Mouse (Mus musculus): ENCODE results near the gene Csnk1g2. TPM values are rescaled to one million over a fixed set of nuclear protein-coding genes. Genes with fewer than 3 reads are reported as not detected.

The Csnk1g2 gene
- 100 to 1,000 TPM; 214 to 250 (median 240) TPM for total RNA-seq (2022)

- peak in 1 of 2 experiments; percentile 61 for DNase-seq (ENCODE audit: low spot score in 2 of 2)
These were observed at the start of gene Csnk1g2 for GRCm38 (mm10) chr10:80622661-80623456. TSS of gene Csnk1g2 (plus strand) at chr10:80622838.

- DNase-seq (ENCODE audit: low spot score in 2 of 2), result no peak
These were observed 48.7 kb upstream of the Csnk1g2 start for GRCm38 (mm10) chr10:80573944-80574343.

DNA sequence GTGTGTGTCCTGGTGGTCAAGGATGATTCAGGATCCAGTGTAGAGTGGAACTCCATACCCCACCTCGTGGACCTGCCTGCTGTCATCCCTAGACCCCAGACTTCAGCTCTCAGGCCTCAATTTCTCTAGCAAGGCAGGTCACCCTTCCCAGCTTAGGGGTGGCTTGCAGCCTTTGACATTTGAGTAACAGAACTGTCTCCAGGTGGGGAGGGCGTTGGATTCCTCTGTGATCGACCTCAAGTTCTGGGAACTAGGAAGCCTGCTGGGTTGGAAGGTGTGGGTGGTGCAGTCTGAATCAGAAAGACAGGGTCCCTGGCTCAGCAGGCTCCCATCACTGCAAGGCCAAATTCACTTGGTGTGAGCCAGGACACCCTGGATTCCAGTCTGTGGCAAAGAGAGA is 47.7 kb upstream of the Csnk1g2 start:
- DNase-seq (ENCODE audit: low spot score in 2 of 2), result no peak

- no peak for DNase-seq (ENCODE audit: low spot score in 2 of 2)
These were observed 46.7 kb upstream of the Csnk1g2 start for GRCm38 (mm10) chr10:80575925-80576324.

DNA sequence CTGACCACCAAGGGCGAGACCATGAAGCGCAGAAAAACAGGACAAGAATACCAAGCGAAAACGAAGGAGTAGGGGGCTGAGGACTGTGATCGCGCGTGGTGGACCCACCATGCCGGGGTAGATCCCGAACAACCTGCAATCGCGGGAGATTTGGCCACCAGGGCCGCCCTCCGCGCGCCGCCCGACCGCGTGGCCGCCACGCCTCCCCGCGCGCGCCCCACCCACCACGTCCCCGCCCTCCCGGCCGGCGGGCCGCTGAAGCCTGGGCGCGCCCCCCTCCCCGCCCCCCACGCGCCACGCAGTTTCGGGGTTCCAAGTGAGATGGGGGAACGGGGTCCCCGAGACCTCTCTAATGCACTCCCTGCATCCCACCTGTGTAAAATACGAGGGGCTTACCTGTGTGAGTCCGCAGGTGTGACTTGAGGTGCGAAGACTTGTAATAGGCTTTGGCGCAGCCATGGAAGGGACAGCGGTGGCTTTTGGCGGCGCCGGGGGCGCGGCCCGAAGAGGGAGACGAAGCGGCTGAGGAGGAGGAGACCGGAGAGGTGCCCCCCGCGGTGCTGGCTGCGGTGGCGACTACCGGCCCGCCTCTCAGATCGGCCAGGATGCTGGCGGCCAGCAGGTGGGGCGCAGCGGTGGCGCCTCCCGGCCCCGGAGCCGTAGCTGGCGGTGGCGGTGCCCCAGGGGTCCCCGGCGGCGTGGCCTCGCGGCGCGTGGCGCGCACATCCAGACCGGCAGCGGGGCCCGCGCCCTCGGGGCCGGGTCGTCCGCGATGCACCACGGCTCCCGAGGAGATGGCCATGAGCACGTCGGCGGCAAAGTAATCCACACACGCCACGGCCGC is 46.1 kb upstream of the Csnk1g2 start:
- DNase-seq (ENCODE audit: low spot score in 2 of 2), result no peak

DNA sequence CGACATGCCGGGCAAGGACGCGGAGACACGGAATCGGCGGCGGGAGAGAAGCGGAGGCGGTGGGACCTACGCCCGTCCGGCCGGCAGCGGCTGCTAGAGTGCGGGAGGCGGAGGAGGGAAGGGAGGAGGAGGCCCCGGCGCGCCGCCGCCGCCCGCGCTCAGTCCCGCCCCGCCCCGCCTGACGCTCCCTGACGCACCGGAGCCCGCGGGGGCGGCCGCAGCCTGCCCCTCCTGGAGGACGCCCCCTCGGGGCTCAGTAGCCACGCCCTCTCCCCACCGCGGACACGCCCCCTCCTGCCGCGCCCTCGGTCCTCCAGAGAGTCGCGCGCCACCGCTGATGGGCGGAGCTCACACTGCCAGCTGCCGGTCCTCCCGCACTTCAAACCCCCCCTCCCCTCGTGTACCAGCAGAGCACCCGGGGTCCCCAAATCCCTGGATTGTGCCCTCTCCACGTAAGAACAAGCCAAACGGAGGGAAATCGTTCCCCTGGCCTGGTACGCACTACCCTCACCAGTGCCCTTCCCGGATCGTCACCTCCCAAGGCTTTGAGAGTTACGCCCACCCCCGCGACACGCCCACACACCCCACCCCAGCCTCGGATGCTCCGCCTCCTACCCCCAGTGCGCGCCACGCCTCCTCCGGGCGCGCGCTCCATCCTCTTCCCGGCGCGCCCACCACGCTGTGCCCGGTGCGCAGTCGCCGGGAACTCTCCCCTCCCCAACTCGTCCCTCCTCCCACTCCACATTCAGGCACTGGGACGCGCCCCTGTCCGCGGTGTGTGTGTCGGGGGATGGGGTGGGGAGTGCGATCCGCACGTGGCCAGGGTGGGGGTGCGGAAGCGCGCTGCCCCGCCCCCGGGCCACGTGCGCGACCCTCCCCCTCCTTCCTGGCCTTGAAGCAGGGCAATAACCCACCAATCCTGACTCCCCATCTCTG is 45.2 kb upstream of the Csnk1g2 start, which contains the start of gene Klf16:
Klf16 (minus strand) TSS at position 127 of the 936 bp plus-strand sequence.
- peak; percentile 92 to 97 for DNase-seq (ENCODE audit: low spot score in 2 of 2)

- DNase-seq (ENCODE audit: low spot score in 2 of 2), result peak in 1 of 2 experiments; percentile 47
These were observed 44.4 kb upstream of the Csnk1g2 start for GRCm38 (mm10) chr10:80578131-80578750.

- peak in 1 of 2 experiments; percentile 58 for DNase-seq (ENCODE audit: low spot score in 2 of 2)
These were observed 43.7 kb upstream of the Csnk1g2 start for GRCm38 (mm10) chr10:80578911-80579310.

DNA sequence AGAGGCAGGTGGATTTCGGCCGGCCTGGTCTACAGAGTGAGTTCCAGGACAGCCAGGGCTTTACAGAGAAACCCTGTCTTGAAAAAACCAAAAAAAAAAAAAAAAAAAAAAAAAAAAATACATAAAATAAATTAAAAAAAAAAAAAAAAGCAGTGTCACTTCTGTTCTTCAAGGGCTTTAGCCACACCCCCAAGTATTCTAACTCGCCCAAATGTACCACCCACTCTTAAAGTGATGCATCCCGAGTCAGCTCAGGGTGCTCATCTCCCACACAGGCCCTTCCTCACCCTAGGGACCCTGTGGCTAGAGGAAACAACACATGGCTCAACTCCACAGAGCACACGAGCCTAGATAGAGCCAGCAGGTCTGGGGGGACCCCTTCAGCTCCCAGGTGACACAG is 39.6 kb upstream of the Csnk1g2 start:
- DNase-seq (ENCODE audit: low spot score in 2 of 2), result no peak

DNA sequence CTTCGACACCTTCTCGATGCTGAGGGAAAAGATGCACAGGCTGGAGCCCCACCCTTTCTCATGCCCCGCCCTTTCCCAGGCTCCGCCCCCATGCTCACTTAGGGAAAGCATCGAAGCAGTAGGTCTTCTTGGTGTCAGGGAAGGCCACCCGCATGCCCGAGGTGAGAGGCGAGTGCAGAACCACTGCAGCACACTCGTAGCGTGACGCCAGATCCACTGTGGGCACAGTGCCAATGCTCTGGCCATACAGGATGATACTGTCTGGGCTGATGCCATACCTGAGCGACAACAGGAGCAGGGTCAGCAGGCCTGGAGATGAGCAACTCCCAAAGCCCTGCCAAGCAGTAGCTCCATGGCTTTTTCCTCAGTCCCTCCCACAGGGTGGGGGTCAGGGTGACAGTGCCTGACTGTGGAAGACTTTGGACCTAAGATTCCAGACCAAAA is 38.6 kb upstream of the Csnk1g2 start:
- no peak for DNase-seq (ENCODE audit: low spot score in 2 of 2)

DNA sequence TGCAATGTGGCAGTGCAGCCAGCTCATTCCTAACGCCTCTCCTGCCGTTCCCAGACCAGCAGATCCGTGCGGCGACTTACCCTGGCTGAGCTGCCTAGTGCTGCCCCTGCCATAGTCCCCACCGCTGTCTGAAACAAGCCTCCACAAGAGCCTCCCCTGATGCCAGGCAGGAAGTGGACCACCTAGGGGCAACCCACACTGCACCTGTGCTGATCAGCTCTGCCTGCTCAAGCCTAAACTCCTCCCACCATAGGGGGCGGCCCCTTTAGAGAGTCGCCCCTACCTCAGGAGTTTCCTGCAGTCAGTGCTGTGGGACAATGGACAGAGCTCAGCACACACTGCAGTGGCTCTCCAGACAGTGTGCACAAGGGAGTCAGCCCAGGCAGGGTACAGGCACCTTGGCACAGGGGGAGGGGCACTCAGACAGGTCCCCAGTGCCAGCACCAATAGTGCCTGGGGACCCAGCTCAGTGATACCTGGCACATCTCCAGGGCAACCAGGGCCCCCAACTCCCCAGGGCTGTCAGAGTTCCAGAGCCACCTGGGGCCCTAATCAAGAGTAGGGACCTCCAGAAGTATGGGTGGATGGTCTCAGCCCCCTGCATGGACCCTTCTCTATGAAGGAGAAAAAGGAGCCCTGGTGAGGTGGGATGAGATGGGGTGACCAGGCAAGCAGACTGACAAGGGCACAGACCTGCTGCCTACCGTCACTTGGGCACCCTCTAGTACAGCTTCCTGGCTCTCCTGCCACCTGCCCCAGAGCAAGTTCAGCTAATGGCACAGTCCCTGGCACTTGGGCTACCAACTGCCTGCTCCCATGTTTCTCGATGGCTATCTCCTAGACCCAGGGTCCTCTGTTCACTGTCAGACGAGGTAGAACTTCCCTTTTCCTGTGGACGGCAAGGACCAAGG is 37.7 kb upstream of the Csnk1g2 start:
- no peak for DNase-seq (ENCODE audit: low spot score in 2 of 2)

GRCm38 (mm10) chr10:80585581-80585980 is 37.1 kb upstream of the Csnk1g2 start:
- DNase-seq (ENCODE audit: low spot score in 2 of 2), result no peak

- DNase-seq (ENCODE audit: low spot score in 2 of 2), result no peak
These were observed 36.0 kb upstream of the Csnk1g2 start for GRCm38 (mm10) chr10:80586407-80587304.

DNA sequence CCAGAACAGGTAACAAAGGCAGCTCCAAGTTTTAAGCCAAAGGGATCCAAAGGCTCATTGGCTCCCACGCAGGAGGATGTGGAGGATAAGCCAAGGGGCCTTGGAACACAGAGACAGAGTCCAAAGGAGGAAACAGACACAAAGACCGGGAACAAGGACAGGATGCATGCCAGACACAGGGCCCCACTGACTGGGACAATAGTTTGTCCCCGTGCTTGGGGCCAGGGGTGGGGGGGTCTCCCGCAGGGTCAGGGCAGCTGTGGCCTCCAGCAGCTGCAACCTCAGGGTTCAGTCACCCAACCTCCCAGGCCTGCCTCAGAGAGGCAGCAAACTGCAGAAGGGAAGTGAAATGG is 35.4 kb upstream of the Csnk1g2 start:
- DNase-seq (ENCODE audit: low spot score in 2 of 2), result no peak

- peak in 1 of 2 experiments; percentile 50 for DNase-seq (ENCODE audit: low spot score in 2 of 2)
These were observed 33.3 kb upstream of the Csnk1g2 start for GRCm38 (mm10) chr10:80589127-80589878.

DNA sequence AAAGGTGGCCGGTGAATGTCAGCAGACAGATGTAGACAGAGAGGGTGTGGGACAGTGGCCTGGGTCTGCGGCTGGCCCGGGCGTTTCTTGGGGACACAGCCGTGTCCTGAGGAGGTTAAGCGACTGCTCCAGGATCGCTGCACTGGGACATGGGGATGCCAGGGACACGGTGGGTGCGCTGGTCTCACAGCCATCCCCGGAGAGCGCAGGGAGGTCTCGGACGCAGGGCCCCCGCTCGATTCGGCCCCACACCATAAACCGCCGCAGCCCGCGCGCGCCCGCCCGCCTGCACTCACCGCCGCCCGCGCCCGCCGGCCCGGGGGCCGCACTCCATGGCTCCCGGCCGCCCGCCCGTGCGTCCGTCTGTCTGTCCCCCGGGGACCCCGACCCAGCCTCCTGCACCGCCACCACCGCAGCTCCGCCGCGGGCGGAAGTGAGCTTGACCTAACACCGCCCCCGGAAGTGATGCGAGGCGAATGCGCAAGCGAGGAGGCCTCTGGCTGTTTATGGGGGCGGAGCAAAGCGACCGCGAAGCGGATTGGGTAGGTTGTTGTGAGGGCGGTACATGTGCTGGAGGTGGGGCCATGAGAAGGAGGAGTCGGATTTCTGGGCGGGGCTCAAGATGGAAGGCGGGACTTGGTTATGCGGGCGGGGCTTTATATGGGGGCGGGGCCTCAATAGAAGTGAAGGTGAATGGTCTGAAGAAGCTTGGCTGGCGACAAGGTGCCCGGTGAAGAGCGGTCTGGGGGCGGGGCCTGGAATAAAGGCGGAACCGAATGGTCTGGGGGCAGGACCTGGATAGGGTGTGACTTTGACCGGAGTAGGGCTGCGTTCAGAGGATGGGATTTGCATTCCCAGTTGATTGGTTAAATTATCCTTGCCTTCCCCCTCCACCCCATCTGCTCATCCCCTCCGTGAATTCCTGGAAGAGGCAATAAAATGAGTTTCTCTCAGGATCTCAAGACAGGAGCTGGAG is 32.5 kb upstream of the Csnk1g2 start, which contains the start of gene Abhd17a:
Abhd17a (minus strand) TSS at position 463 of the 976 bp plus-strand sequence.
- DNase-seq (ENCODE audit: low spot score in 2 of 2), result peak; percentile 74 to 95
